Mouse (Mus musculus) cortical plate, adult 2 months (tissue): ENCODE measurements at regions not wholly inside any gene's neighbourhood (a gene's known extent, or its start where the extent isn't known, plus 50 kb on each side); places are given as distances from the start of the nearest gene placed in this dataset.

ENCODE experiments used
- CTCF ChIP-seq: fragments of 200-500 bp; IDR thresholded peaks from 2 replicates; pipeline ENCODE4 v1.5.1; 2011; ENCODE audit warnings: mild to moderate bottlenecking, control low read depth, low read length; ENCODE audit not compliant: insufficient read depth; ENCODE audit errors: extremely low read depth
- POLR2A ChIP-seq: fragments of 200-500 bp; IDR thresholded peaks from 2 replicates; pipeline ENCODE4 v1.6.1; 2011; ENCODE audit warnings: mild to moderate bottlenecking, low read length, control low read depth; ENCODE audit not compliant: insufficient read depth; ENCODE audit errors: extremely low read depth

GRCm38 (mm10) chr17:9929448-9930088 lies 260.1 kb upstream of the Pabpc6 start:
- TF ChIP-seq POLR2A (no peak), CTCF (no peak)
